Mouse (Mus musculus): ENCODE data around the gene Cyb5d1.
A peak's percentile ranks its signal among the peaks of the same experiment; 100 is the strongest.

Gene Cyb5d1

GRCm38 (mm10) chr11:69415668-69416451, 20.4 kb upstream of the Cyb5d1 start:
- DNase-seq (ENCODE audit: low spot score in 2 of 2) = peak; percentile 67 to 75

- no peak for DNase-seq (ENCODE audit: low spot score in 2 of 2)
These were observed 19.9 kb upstream of the Cyb5d1 start for GRCm38 (mm10) chr11:69415327-69415667.

- peak in 1 of 2 experiments; percentile 20 for DNase-seq (ENCODE audit: low spot score in 2 of 2)
These were observed 19.2 kb upstream of the Cyb5d1 start for GRCm38 (mm10) chr11:69414421-69415326.

- DNase-seq (ENCODE audit: low spot score in 2 of 2) = peak; percentile 59 to 63
These were observed 18.1 kb upstream of the Cyb5d1 start, which contains the start of gene Kdm6b for GRCm38 (mm10) chr11:69413221-69414181. Gene Kdm6b, minus strand, starts transcription at chr11:69413675.

GRCm38 (mm10) chr11:69412548-69412947, 17.1 kb upstream of the Cyb5d1 start:
- no peak for DNase-seq (ENCODE audit: low spot score in 2 of 2)

- peak; percentile 56 to 57 for DNase-seq (ENCODE audit: low spot score in 2 of 2)
These were observed 16.2 kb upstream of the Cyb5d1 start for GRCm38 (mm10) chr11:69411538-69412203.

- peak; percentile 88 to 93 for DNase-seq (ENCODE audit: low spot score in 2 of 2)
These were observed 15.7 kb upstream of the Cyb5d1 start for GRCm38 (mm10) chr11:69411073-69411535.

GRCm38 (mm10) chr11:69410310-69411072, 15.1 kb upstream of the Cyb5d1 start:
- DNase-seq (ENCODE audit: low spot score in 2 of 2) = peak; percentile 60 to 66

- no peak for DNase-seq (ENCODE audit: low spot score in 2 of 2)
These were observed 14.5 kb upstream of the Cyb5d1 start for GRCm38 (mm10) chr11:69410045-69410309.

GRCm38 (mm10) chr11:69409378-69410044, 14.1 kb upstream of the Cyb5d1 start:
- DNase-seq (ENCODE audit: low spot score in 2 of 2) = peak; percentile 88 to 89

- DNase-seq (ENCODE audit: low spot score in 2 of 2) = peak; percentile 73 to 74
These were observed 13.3 kb upstream of the Cyb5d1 start for GRCm38 (mm10) chr11:69408541-69409377.

GRCm38 (mm10) chr11:69407724-69408004, 12.2 kb upstream of the Cyb5d1 start:
- no peak for DNase-seq (ENCODE audit: low spot score in 2 of 2)

GRCm38 (mm10) chr11:69406867-69407723, 11.7 kb upstream of the Cyb5d1 start:
- DNase-seq (ENCODE audit: low spot score in 2 of 2) = peak in 1 of 2 experiments; percentile 9

- DNase-seq (ENCODE audit: low spot score in 2 of 2) = no peak
These were observed 10.9 kb upstream of the Cyb5d1 start for GRCm38 (mm10) chr11:69406282-69406681.

GRCm38 (mm10) chr11:69405397-69406200, 10.2 kb upstream of the Cyb5d1 start:
- no peak for DNase-seq (ENCODE audit: low spot score in 2 of 2)

GRCm38 (mm10) chr11:69404595-69405396, 9.4 kb upstream of the Cyb5d1 start:
- DNase-seq (ENCODE audit: low spot score in 2 of 2) = peak in 1 of 2 experiments; percentile 5

Measured in thymus, postnatal 10 days (tissue).